Mouse (Mus musculus) hindbrain, embryonic 14.5 days (tissue): ENCODE measurements around the gene Actr1a. TPM values are rescaled to one million over a fixed set of nuclear protein-coding genes. Genes with fewer than 3 reads are reported as not detected.

Experiments used
- microRNA counts: library from miRNA; unstranded; fragments of <30 nt; microRNA quantifications from one replicate; lab custom pipeline; 2016
- microRNA-seq: library from miRNA; unstranded; fragments of <30 nt; microRNA quantifications from one replicate; pipeline ENCODE4, GENCODE M21; 2016
- polyA plus RNA-seq: library from polyadenylated mRNA; unstranded; fragments of >200 nt; fragmentation: Nextera tagmentation; extraction: Ambion mirVana; gene quantifications from 2 replicates; pipeline ENCODE4 v1.2.1, GENCODE M21; 2014

Actr1a gene
- polyA plus RNA-seq, 1 experiment from 2014 or later: 327 TPM

MicroRNA genes within 50 kb of the gene (microRNA counts, 519-probe panel; counts per million panel counts)
- not detected for microRNA mmu-miR-146b (lab: Ali Mortazavi, UCI)

Small RNA genes lying within 50 kb of the gene (microRNA-seq; reads per million reads assigned to microRNA genes)
- 0.97 reads per million for gene Mir146b

Other genes starting within 250 kb of the Actr1a start
- gene Pitx3, start 247.4 kb downstream of the Actr1a start, polyA plus RNA-seq: not detected in 2 replicates
- 64.5 and 68.3 TPM in 2 replicates for gene Gbf1, start 243.2 kb downstream of the Actr1a start, polyA plus RNA-seq
- 1.9 and 2.8 TPM in 2 replicates for gene Nfkb2, start 91.4 kb downstream of the Actr1a start, polyA plus RNA-seq
- 131 and 152 TPM in 2 replicates for gene Psd, start 68.6 kb downstream of the Actr1a start, polyA plus RNA-seq
- 45.5 and 49.1 TPM in 2 replicates for gene Fbxl15, start 67.6 kb downstream of the Actr1a start, polyA plus RNA-seq
- gene Cuedc2, start 57.0 kb downstream of the Actr1a start, polyA plus RNA-seq: 318 and 321 TPM in 2 replicates
- 9.9 and 10.0 TPM in 2 replicates for gene Mfsd13a, start 54.6 kb downstream of the Actr1a start, polyA plus RNA-seq
- gene 2310034G01Rik, start 45.4 kb downstream of the Actr1a start, polyA plus RNA-seq: 2.5 and 2.8 TPM in 2 replicates
- 23.0 and 24.1 TPM in 2 replicates for gene Sufu, start 1.1 kb upstream of the Actr1a start, polyA plus RNA-seq
- gene Trim8, start 106.0 kb upstream of the Actr1a start, polyA plus RNA-seq: 37.5 and 39.4 TPM in 2 replicates
- 130 and 141 TPM in 2 replicates for gene Arl3, start 177.4 kb upstream of the Actr1a start, polyA plus RNA-seq
- gene Sfxn2, start 177.6 kb upstream of the Actr1a start, polyA plus RNA-seq: 7.2 and 8.4 TPM in 2 replicates
- gene Wbp1l, start 203.3 kb upstream of the Actr1a start, polyA plus RNA-seq: 29.9 and 31.7 TPM in 2 replicates